Mouse (Mus musculus): ENCODE results near the gene Kif1c. TPM values are rescaled to one million over a fixed set of nuclear protein-coding genes. Genes with fewer than 3 reads are reported as not detected.

Kif1c gene
- total and polyA plus RNA-seq, 3 experiments: 19.8 to 21.7 TPM; not detected in 1

- TF ChIP-seq MAZ (IDR thresholded peaks at IDR 0.05; ENCODE audit: low read depth, low read length) (peak; percentile 96), EP300 (IDR thresholded peaks at IDR 0.05; ENCODE audit: low read depth in 1 of 2, low read length in 2 of 2) (no peak), KAT2A (conservative IDR thresholded peaks at IDR 0.05; ENCODE audit: low read depth, low read length) (no peak)
Observed at GRCm38 (mm10) chr11:70687601-70688199, 12.6 kb upstream of the Kif1c start, which contains the start of gene Camta2 (continued).

DNA sequence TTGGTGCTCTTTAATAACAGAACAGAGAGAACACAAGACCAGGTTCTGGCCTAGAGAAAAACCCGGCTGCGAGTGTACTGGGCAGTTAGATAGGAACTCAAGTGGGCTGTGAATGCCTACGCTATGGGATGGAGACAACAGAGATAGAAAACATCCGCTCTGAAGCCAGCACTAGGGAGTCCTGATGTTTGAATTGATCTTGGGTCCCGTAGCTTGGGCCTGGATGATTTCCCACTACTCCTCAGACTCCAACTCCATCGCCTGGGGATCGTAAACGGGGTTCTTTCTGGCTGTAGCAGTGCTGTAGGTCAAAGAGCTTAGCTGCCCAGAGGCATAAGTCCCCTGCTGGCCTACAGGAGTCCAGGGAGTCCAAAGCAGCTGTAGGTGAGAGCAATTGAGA is 12.0 kb upstream of the Kif1c start:
- peak overlapping the region; percentile 63 to 79 for H3K4me3 ChIP-seq (ENCODE audit: control insufficient read depth in 1 of 2, insufficient read depth in 1 of 2, low read depth in 2 of 2, low read length in 2 of 2)
- no peak overlapping the region for H3K27ac ChIP-seq (ENCODE audit: control insufficient read depth, low read depth, low read length)
- peak overlapping the region; percentile 86 for H3K9ac ChIP-seq (ENCODE audit: control insufficient read depth, low read depth, low read length, poor library complexity, severe bottlenecking)
- no peak for DNase-seq (ENCODE audit: low read depth, low spot score)
- H3K36me3 ChIP-seq (ENCODE audit: control insufficient read depth in 1 of 2, insufficient read depth in 2 of 2, low read length in 2 of 2): peaks cover 0 to 5% of the 10 kb centered on the region in 2 experiments; a peak in 2 of 4 replicates
- H3K79me2 ChIP-seq (ENCODE audit: control insufficient read depth, insufficient read depth, low read length, poor library complexity): peaks cover 4% of the 10 kb centered on the region; the same call in 1 of the 2 replicates
- peaks cover 0 to 9% of the 10 kb centered on the region in 2 experiments; a peak in 2 of 4 replicates for H3K4me1 ChIP-seq (ENCODE audit: control insufficient read depth in 1 of 2, insufficient read depth in 2 of 2, low read length in 2 of 2)
- TF ChIP-seq TCF12 (IDR thresholded peaks at IDR 0.05; ENCODE audit: low read depth, low read length) (no peak), MAFK (IDR thresholded peaks at IDR 0.05; ENCODE audit: borderline replicate concordance, low read depth, low read length) (no peak)
- H3K27me3 ChIP-seq (ENCODE audit: control insufficient read depth in 1 of 2, insufficient read depth in 2 of 2, low read length in 2 of 2): no peaks in the 10 kb centered on the region
- no peaks in the 10 kb centered on the region for H3K9me3 ChIP-seq (replicated peaks; ENCODE audit: insufficient read depth, low read length)

DNA sequence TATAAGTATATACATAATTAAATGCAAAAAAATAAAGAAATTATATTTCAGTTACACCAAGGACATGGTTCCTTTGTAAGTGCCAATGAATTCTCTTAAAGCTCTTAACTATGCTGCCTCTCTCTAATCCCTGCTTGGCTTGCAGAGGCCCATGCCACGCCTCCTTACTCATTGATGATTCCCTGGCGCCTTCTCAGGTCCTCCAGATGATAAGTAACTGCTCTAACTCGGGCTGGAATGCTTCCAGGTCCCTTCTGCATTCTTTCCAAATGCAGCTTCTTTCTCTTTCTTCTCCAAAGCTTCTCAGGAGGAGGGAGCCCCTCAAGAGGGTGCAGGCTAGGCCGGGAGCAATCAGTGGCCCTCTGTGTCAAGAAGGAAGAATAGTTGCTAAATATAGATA is 10.8 kb upstream of the Kif1c start:
- Histone ChIP-seq H3K27ac (ENCODE audit: control insufficient read depth, low read depth, low read length) (no peak overlapping the region), H3K36me3 (ENCODE audit: control insufficient read depth in 1 of 2, insufficient read depth in 2 of 2, low read length in 2 of 2) (peaks cover 0 to 5% of the 10 kb centered on the region in 2 experiments; a peak in 2 of 4 replicates), H3K9ac (ENCODE audit: control insufficient read depth, low read depth, low read length, poor library complexity, severe bottlenecking) (no peak overlapping the region), H3K79me2 (ENCODE audit: control insufficient read depth, insufficient read depth, low read length, poor library complexity) (peaks cover 4% of the 10 kb centered on the region; the same call in 1 of the 2 replicates), H3K27me3 (ENCODE audit: control insufficient read depth in 1 of 2, insufficient read depth in 2 of 2, low read length in 2 of 2) (no peaks in the 10 kb centered on the region), H3K9me3 (replicated peaks; ENCODE audit: insufficient read depth, low read length) (no peaks in the 10 kb centered on the region), H3K4me3 (ENCODE audit: control insufficient read depth in 1 of 2, insufficient read depth in 1 of 2, low read depth in 2 of 2, low read length in 2 of 2) (no peak overlapping the region), H3K4me1 (ENCODE audit: control insufficient read depth in 1 of 2, insufficient read depth in 2 of 2, low read length in 2 of 2) (peaks cover 0 to 9% of the 10 kb centered on the region in 2 experiments; a peak in 2 of 4 replicates)
- no peak for DNase-seq (ENCODE audit: low read depth, low spot score)
- TF ChIP-seq NELFE (IDR thresholded peaks at IDR 0.05; ENCODE audit: low read depth, low read length) (no peak), RCOR1 (IDR thresholded peaks at IDR 0.05; ENCODE audit: low read depth, low read length) (no peak), KAT2A (conservative IDR thresholded peaks at IDR 0.05; ENCODE audit: low read depth, low read length) (no peak), BHLHE40 (IDR thresholded peaks at IDR 0.05; ENCODE audit: borderline replicate concordance, low read depth, low read length) (no peak), MYB (IDR thresholded peaks at IDR 0.05; ENCODE audit: low read depth, low read length) (no peak), GATA1 (IDR thresholded peaks at IDR 0.05; ENCODE audit: low read depth, low read length) (no peak), GABPA (IDR thresholded peaks at IDR 0.05; ENCODE audit: low read depth, low read length) (no peak), CHD2 (IDR thresholded peaks at IDR 0.05; ENCODE audit: low read length) (no peak), TBP (IDR thresholded peaks at IDR 0.05; ENCODE audit: low read depth, low read length) (no peak), CTCF (IDR thresholded peaks at IDR 0.05 in 2 of 3, conservative IDR thresholded peaks at IDR 0.05 in 1 of 3; ENCODE audit: control insufficient read depth in 1 of 3, insufficient read depth in 1 of 3, low read depth in 2 of 3, low read length in 3 of 3, poor library complexity in 1 of 3, severe bottlenecking in 1 of 3) (no peak), SMC3 (IDR thresholded peaks at IDR 0.05; ENCODE audit: low read depth, low read length) (no peak), POLR2AphosphoS2 (IDR thresholded peaks at IDR 0.05; ENCODE audit: low read length) (no peak), MAZ (IDR thresholded peaks at IDR 0.05; ENCODE audit: low read depth, low read length) (no peak), TCF12 (IDR thresholded peaks at IDR 0.05; ENCODE audit: low read depth, low read length) (no peak), UBTF (IDR thresholded peaks at IDR 0.05; ENCODE audit: borderline replicate concordance, insufficient read depth, low read depth, low read length) (no peak)
